Mouse (Mus musculus) T-helper 2 cell (primary cell): ENCODE measurements around the gene Ugt1a9.

ENCODE experiments used
- in situ Hi-C: fragments of 300-600 bp; cut with MboI, MseI; formaldehyde crosslinking; loops from one replicate; pipeline ENCODE4 v1.15.1; 2025; ENCODE audit warnings: high pct_unique_total_duplicates

The Ugt1a9 gene

DNA sequence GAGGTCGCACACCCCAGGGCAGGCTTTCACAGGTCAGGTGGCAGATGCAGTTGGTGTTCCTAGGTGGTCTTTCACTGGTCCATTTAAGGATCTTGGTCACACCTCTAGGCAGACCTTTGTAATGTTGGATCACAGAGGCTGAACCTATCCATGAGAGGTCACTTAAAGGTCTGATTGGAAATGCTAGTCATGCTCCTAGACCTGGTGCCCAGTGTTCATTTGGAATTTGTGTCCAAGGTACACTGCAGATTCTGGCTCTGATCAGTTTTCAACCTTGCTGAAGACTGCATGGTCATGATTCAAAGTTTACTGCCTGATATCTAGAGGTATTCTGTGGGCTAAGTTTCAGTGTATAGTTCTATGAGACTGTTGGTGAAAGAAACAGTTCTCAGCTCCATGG lies 109.1 kb downstream of the Ugt1a9 start:
- in situ Hi-C loops = loop anchor here (25.0 kb wide), 2 partner anchors 758 to 1108 kb away; no protein-coding TSS in a partner anchor

DNA sequence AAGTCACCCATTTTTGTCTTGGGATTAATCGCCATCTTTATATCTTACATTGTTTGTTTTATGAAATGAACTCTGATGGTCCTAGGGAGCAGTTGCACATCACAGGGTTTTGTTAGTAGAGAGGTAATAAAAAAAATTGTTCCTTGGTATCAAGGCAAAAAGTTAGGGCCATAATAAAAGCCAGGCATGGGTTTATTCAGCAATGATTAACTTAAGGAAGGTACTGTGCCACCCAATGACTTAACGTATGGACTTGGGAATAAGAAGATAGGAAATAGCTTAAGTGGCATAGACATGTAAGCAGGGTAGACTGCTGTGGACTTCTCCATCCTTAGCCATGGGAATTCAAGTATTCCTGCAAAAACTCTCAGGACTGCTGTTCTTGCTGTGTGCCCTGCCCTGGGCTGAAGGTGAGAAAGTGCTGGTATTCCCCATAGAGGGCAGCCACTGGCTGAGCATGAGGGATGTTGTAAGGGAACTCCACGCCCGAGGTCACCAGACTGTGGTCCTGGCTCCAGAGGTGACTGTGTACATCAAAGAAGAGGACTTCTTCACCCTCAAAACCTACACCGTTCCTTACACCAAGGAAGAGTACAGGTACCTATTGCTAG lies 115.8 kb downstream of the Ugt1a9 start:
- in situ Hi-C loops = loop anchor here (25.0 kb wide), 2 partner anchors 751 to 1101 kb away; no protein-coding TSS in a partner anchor

DNA sequence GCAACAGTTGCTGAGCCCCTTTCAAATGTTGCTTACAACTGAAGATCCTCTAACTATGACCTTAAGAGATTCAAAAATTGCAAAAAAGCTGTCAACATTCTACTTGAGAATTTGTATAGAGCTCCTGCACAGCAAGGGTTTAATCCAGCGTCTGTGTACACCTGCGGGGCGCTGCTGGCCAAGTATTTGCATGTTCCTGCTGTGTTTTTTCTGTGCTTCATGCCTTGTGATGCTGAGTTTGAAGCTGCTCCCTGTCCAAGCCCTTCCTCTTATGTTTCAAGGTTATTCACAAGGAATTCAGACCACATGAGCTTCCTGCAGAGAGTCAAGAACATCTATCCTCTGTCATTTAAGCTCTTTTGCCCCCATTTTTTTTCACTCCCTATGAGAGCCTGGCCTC lies 121.5 kb downstream of the Ugt1a9 start:
- in situ Hi-C loops = loop anchor here (5.0 to 25.0 kb wide), 3 partner anchors 135 to 1095 kb away; no protein-coding TSS in a partner anchor

DNA sequence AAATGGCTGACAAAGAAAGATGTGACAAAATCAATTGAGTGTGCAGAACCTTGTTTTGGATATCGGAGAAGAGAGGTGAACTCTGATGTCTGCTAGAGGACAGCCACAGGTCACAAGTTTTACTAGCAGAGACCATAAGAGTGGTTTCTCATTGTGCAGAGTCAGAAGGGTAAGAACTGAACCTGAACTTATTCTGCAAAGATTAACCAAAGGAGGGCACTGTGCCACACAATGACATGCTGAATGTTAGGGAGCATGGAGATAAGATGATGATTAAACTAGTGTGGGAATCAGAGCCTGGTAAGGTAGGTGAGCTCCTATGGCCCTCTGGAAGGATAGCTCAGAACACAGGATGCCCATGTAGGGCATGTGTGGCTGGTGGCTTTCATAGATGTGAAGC lies 125.1 kb downstream of the Ugt1a9 start:
- in situ Hi-C loops = loop anchor here (25.0 kb wide), 2 partner anchors 742 to 1092 kb away; no protein-coding TSS in a partner anchor

DNA sequence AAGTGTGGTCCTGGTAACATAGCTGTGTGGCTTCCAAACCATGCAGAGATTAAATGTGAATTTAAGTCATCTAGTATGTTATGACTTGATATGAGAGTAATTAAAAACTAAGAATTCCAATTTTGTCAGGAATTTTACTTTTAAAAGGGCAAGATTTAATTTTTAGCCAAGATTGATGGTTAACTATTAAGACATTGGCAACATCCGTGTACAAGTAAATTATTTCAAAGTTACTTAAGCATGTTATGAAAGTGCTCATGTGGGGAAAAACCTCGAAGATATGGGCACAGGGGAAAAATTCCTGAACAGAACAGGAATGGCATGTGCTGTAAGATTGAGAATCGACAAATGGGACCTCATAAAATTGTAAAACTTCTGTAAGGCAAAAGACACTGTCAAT lies 126.8 kb downstream of the Ugt1a9 start:
- in situ Hi-C loops = loop anchor here (25.0 kb wide), 2 partner anchors 740 to 1090 kb away; no protein-coding TSS in a partner anchor

DNA sequence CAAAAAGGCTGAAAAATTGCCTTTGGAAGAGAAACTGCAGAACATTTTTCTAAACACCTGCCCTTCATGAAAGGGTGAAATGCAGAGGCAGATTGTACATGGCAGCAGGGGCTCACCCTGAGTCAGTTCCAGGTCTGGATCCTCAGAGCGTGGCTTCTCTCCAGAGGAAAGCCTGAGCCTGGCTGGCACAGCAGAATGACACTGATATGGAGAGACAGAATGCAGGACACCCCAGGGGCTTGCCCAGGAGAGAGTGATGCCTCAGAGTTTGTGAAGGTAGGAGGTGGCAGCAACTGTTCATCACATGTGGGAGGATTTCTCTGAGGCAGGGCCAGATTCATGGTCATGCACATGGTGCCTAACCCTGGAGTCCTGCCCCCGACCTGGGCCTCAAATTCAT lies 129.4 kb downstream of the Ugt1a9 start:
- in situ Hi-C loops = loop anchor here (5.0 to 25.0 kb wide), 3 partner anchors 53 to 1087 kb away; no protein-coding TSS in a partner anchor

DNA sequence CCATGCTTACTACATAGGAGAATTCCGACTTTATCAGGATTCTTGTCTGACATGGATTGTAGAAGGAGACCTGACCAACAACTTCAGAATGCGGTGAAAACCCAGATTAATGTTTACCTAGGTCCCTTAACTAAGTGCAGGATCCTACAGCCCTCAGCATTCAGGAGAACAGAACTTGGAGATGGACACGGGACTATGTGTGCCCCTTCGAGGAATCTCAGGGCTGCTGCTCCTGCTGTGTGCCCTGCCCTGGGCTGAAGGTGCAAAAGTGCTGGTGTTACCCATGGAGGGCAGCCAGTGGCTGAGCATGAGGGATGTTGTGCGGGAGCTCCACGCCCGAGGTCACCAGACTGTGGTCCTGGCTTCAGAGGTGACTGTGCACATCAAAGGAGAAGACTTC lies 129.9 kb downstream of the Ugt1a9 start, which contains the start of gene Ugt1a2:
Gene Ugt1a2 (plus strand): TSS at position 146 of the 400 bp plus-strand sequence.
- in situ Hi-C loops = loop anchor here (5.0 kb wide), 1 partner anchor 53 kb away; no protein-coding TSS in a partner anchor

DNA sequence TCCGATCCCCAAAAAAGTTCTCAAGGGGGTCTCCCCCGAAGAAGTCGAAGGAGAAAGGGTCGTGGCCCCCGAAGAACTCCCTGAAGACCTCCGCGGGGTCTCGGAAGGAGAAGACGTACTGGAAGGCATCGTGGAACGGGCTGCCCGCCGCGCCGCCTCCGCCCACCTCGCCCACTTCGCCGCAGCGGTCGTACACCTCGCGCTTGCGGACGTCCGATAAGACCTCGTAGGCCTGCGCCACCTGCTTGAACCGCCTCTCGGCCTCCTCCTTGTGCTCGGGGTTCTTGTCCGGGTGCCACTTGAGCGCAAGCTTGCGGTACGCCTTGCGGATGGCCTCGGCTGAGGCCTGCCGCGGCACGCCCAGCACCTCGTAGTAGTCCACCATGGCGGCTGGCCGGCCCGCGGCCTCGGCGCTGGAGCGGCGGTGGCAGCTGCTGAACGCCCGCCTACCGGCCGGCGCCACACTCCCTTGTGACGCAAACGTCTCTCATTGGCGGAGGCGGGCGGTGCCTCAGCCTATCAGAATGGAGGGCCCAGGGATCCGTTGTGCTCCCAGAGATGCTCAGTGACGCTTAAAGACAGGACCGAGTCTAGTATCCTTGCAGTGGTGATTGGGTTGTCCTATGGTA lies 134.8 kb downstream of the Ugt1a9 start, which contains the start of gene Dnajb3:
Gene Dnajb3 (minus strand): TSS at position 489 of the 629 bp plus-strand sequence.
- in situ Hi-C loops = no loop called here

DNA sequence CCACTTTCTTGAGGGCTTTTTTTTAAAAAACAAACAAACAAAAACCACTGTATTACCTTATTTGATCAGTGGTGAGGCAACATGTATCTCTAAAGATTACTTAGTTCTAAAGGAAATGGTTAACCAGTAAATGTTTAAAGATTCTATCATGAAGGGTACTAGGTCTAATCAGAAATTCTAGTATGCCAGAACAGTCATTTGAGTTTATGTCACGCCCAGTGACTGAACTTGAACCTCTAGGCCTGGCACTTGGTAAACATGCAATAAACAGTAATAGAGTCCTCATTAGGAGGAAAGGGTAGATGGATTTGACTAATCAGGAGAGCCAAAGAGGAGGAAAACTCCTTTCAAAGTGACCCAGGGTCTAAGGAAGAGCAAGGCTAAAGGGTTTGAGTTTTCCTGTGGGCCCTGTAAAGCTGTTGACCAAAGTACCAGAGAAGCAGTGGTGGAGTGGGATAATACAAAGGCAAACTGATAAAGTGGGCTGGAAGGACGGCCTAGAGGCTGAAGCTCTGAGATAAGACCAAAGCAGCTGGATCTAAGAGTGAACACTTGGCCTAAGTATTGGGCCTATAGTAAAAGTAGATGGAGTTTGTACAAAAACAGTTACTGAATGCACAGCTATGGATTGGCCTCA lies 136.4 kb downstream of the Ugt1a9 start:
- in situ Hi-C loops = no loop called here

DNA sequence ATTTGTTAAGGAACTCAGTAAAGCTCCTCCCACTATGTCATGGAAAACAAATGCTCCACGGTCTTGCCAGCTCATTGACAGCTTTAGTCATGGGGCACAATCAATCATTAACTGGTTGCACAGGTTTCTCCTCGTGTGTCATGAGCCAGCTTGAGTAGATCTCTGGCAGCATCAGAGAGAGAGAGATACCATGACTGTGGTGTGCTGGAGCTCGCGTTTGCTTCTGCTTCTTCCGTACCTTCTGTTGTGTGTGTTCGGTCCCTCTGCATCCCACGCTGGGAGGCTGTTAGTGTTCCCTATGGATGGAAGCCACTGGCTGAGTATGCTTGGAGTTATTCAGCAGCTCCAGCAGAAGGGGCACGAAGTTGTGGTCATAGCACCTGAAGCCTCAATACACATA lies 141.2 kb downstream of the Ugt1a9 start, which contains the start of gene Ugt1a1:
Gene Ugt1a1 (plus strand): TSS at position 148 of the 400 bp plus-strand sequence.
- in situ Hi-C loops = no loop called here

DNA sequence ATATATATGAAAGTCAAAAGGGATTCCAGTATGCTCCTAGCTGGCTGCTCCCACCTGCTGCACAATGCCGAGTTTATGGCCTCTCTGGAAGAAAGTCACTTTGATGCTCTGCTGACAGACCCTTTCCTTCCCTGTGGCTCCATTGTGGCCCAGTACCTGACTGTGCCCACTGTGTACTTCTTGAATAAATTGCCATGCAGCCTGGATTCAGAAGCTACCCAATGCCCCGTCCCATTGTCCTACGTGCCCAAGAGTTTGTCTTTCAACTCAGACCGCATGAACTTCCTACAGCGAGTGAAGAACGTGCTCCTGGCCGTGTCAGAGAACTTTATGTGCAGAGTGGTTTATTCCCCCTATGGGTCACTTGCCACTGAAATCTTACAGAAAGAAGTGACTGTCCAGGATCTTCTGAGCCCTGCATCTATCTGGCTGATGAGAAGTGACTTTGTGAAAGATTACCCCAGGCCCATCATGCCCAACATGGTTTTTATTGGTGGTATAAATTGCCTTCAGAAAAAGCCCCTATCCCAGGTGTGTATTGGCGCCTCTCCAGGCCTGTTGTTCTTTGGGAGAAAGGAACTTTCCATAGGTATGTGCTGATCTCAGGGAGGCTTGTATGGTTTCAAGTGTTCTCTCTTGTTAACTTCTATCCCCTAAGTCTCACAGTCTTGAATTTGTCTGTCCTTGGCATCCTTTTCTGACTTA lies 141.9 kb downstream of the Ugt1a9 start:
- in situ Hi-C loops = no loop called here

DNA sequence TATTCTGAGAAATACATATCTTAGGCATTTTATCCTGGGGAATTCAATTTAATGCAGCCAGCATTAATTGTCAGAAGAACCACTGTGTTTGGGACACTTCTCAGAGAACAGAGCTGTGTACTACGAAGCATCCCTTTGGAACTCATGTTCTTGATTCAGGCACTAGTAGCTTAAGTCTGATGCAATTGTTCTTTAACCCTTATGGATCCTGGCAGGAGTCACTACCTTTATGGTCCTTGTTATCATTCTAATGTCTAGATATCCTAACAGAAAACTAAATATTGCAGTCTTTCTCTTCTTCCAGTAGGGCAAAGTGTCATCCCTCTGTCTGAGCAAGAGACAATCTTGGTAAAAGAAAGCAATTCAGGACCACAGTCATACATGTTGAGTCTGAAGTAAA lies 142.5 kb downstream of the Ugt1a9 start:
- in situ Hi-C loops = no loop called here

DNA sequence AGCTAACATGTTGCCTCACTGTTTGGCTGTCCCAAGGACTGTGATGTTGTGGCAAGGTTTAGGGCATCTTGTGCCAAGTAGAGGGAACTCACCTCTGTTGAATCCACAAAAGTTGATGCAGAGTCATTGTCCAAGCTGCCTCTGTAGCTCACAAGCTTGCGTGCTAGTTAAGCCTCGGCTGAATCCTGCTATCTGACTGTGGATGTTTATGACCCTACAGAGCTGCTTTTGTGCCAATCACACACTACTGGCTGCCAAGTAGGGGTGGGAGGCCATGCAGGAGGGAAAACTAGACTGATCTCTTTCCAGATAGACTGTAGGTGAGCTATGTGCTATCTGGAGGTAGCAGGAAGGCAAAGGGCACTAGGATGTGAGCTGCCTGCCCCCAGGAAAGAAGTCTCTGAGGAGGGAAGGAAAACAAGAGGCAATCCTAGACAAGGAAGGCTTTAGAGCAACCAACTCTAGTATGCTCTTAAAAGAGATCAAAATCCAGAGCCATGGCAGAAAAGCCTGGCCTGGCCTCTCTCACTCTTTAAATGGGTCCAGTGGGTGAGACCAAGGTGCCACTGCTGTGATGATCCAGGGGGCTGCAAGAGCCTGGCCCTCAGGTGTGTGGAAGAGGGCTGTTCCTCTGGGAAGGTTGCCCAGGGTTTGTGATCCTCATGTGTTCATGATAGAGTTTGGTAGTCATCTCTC lies 143.3 kb downstream of the Ugt1a9 start:
- in situ Hi-C loops = no loop called here

DNA sequence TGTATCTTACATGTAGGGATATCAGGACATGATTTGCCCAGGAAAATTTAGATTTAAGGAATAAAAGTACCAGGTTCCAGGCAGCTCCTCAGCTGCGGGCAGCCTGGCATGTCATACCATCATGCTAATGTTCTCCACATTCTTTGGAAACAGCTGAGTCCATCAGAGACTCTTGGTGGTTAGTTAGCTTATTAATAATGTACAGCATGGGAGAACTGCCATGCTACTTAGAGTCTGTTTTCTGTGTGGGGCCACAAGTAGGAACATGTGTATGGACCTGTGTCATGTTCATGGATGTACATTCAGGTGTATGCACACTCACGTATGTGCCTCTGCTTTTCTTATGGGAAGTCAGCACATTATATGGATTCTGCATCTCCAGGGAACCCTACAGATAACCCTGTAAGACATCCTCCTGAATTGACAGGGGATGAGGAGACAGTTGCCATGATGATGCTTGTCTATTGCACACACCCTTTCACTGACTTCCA lies 143.9 kb downstream of the Ugt1a9 start:
- in situ Hi-C loops = no loop called here

DNA sequence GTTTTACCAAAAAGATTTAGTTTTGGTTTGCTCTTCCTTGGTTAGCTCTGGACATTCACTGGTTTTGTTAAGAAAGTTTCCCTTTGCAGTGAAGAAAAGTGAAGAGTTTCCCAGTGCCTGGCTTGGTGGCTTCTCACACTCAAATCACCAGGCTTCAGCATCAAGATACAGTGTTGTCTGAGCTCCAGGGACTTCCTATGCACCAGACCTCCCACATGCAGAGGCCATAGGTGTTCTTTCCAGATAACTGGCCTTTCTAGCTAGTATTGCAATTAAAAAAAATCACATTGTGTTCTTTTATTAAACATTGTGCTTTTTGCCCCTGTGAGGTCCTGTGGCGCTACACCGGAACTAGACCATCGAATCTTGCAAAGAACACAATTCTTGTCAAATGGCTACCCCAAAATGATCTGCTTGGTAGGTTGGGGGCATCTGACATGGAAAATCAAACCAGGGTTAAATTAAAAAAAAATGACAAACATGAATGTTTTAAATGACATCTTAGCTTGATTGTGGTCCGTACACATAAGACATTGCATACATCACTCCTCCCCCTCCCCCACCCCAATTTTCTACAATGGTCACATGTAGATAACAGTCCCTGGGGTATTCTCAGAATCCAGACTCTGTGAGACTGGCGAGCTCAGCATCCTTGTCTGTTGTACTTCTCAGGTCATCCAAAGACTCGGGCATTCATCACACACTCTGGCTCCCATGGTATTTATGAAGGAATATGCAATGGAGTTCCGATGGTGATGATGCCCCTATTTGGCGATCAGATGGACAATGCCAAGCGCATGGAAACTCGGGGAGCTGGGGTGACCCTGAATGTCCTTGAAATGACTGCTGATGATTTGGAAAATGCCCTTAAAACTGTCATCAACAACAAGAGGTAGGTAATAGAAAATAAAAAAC lies 145.1 kb downstream of the Ugt1a9 start:
- in situ Hi-C loops = no loop called here

DNA sequence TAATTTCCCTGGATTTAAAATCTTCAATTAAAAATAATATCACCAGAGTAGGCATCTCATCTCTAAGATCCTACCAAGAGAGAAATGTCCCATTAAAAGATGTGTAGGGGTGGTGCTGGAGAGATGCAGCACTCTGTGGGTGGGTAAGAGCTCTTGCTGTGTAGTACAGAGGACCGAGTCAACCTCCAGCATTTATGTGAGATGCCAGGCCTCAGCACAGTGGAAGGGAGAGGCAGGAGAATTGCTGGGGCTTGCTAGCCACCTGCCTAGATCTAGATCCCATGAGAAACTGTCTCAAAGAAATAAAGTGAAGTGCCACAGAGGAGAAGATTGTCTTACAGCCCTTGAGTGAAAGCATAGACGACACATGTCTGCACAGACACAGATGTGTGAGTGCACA lies 146.0 kb downstream of the Ugt1a9 start:
- in situ Hi-C loops = no loop called here

DNA sequence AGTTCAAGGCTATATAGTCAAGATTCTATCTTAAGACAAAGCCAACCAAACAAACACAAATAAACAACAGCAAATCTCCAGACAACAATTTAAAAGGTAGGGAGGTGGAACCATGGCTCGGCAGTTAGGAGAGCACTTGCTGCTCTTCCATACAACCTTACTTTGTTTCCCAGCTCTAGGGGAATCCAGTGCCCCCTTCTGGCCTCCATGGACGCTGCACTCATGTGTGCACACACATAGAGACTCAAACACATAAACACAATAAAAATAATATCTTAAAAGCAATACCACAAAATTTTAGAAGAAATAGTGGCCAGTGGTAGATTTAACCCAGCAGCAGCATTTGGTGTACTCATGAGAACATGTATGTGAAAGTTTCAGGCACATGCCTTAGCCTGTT lies 146.5 kb downstream of the Ugt1a9 start:
- in situ Hi-C loops = no loop called here

DNA sequence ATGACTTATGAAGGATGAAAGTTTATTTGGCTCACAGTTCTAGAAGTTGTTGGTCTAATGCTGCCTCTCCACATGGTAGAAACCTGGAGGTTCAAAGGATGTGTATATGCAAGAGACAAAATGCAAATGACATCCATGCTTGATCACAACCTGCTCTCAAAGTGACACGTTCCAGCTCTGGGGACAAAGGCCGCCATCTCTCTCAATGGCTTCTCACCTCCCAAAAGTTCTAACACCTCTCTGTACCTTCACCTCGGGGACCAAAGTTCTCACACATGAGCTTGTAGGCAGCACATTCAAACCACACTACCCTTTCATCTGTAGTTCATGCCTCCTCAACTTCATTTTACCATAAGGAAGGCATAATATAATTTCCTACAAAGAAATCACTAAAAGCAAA lies 147.0 kb downstream of the Ugt1a9 start:
- in situ Hi-C loops = no loop called here

DNA sequence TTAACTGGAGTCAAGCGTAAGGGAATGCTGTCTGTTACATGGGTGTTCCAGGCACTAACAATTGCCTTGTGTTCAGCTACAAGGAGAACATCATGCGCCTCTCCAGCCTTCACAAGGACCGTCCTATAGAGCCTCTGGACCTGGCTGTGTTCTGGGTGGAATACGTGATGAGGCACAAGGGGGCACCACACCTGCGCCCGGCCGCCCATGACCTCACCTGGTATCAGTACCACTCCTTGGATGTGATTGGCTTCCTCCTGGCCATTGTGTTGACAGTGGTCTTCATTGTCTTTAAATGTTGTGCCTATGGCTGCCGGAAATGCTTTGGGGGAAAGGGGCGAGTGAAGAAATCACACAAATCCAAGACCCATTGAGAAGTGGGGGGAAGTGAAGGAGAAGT lies 147.5 kb downstream of the Ugt1a9 start:
- in situ Hi-C loops = no loop called here

DNA sequence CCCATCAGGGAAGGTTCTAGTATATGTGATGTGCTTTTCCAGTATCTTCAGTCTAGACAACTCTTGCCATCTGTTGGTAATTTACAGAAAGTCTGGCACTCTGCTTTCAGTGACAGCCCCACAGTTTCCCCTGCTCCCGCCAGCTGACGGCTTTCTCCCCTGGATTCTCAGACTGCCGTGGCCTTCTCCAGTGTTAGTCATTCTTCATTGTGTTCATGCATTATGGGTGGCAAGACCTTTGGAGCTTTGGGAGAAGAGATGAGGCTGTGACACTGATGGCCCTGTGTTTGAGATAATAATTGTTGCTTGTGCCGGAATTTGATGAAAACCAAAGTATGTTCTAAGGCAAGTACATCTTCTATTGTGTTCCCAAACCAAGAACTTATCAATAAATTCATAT lies 148.0 kb downstream of the Ugt1a9 start:
- in situ Hi-C loops = no loop called here
